Mouse (Mus musculus) cortical plate, adult 2 months (tissue): ENCODE data around the gene Dok3.

Experiments used
- CTCF ChIP-seq: fragments of 200-500 bp; IDR thresholded peaks from 2 replicates; pipeline ENCODE4 v1.5.1; 2011; ENCODE audit warnings: mild to moderate bottlenecking, control low read depth, low read length; ENCODE audit not compliant: insufficient read depth; ENCODE audit errors: extremely low read depth
- POLR2A ChIP-seq: fragments of 200-500 bp; IDR thresholded peaks from 2 replicates; pipeline ENCODE4 v1.6.1; 2011; ENCODE audit warnings: mild to moderate bottlenecking, low read length, control low read depth; ENCODE audit not compliant: insufficient read depth; ENCODE audit errors: extremely low read depth

GRCm38 (mm10) chr13:55535191-55535590, 6.1 kb upstream of the Dok3 start:
- no peak for TF ChIP-seq CTCF
- no peak for TF ChIP-seq POLR2A
